Mouse (Mus musculus) brain, embryonic 14.5 days (tissue): ENCODE results near the gene Scimp. TPM values are rescaled to one million over a fixed set of nuclear protein-coding genes. Genes with fewer than 3 reads are reported as not detected.

Experiments used
- DNase-seq: peaks from one replicate; pipeline ENCODE4 v3.0.0-alpha.2; 2011; ENCODE audit warnings: low read depth
- CTCF ChIP-seq: fragments of 200-500 bp; IDR thresholded peaks from 2 replicates; pipeline ENCODE4 v1.5.1; 2012; ENCODE audit warnings: inconsistent platforms, mild to moderate bottlenecking, moderate library complexity, borderline replicate concordance; ENCODE audit not compliant: insufficient read depth, insufficient read length; ENCODE audit errors: extremely low read depth
- POLR2A ChIP-seq: fragments of 200-500 bp; IDR thresholded peaks from 2 replicates; pipeline ENCODE4 v1.6.1; 2012; ENCODE audit warnings: mild to moderate bottlenecking, inconsistent platforms, borderline replicate concordance; ENCODE audit not compliant: poor library complexity, insufficient read depth, insufficient read length, severe bottlenecking; ENCODE audit errors: extremely low read depth
- polyA plus RNA-seq: library from polyadenylated mRNA; depleted of rRNA; stranded (reverse); fragments of >200 nt; gene quantifications from 2 replicates; pipeline ENCODE4 v1.2.3, GENCODE M21; 2012

The Scimp gene
- polyA plus RNA-seq, 1 experiment, result not detected

DNA sequence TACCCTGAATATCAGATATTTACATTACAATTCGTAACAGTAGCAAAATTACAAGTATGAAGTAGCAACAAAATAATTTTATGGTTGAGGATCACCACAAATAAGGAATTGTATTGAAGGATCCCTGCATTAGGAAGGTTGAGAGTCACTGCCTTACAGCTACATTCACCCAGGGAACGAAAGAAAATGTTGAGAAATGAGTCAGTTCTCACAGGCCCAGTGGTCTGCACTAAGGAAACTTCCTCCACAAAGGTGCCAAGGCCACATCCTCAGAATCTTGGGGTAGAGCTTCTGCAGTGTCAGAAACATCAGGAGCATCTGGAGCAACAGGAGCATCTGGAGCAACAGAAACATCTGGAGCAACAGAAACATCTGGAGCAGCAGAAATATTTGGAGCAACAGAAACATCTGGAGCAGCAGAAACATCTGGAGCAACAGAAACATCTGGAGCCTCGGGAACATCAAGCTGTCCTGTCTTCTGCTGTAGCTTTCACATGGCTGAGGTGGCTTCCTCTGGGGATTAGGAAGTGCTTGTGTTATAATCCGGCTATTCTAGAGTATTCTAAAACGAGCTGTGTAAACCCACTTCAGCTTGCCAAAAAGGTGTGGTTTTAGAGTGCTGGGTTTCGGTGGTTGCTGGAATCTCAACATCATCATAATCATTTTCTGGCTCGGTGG, 21.4 kb downstream of the Scimp start:
- DNase-seq, result no peak
- no peak for TF ChIP-seq POLR2A

DNA sequence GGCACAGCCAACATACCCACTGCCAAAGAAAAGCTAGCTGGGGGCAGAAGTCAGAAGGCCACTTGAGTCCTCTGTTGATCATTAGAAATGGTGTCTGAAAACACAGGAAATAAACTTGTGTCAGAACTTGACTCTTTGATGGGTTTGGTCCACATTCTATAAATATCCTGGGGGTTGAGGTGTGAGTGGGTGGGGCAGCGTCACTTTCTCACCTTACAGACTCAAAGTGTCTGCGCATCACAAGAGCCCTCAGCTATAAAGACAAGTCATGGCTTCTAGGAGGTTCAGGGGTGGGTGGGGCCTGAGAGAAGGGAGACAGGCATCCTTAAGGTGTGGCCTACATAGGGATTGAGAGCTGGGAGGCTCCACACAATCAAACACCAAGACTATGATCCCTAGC, 22.0 kb downstream of the Scimp start:
- TF ChIP-seq CTCF (no peak), POLR2A (no peak)
- DNase-seq, result no peak

DNA sequence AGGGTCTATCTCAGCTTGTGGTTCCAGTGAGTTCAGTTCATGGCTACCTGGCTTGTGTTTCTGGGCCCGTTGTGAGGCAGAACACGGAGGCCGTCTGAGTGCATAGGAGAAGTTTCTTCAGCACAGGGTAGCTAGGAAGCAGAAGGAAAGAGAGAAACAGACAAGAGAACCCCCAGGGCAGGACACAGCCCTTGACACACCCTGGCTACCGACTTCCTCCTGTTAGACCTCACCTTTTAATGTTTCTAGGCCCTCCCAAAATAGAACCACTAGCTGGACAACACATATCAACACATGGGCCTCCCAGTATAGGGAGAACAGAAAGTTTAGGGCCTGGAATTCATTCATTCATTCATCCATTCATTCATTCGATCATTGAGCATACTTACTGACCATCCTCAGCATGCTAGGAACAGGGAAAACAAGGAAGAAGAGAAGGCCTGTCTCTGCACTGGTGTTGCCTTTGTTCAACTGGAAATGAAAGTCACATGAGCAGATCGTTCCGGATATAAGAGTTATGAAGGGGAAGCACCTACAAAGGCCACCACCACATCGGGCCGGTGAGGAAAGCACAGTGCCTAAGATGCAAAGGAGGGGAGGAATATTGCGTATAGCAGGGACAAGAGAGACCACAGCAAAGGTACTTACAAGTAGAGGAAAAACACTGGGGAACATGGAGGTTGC, 23.3 kb downstream of the Scimp start:
- TF ChIP-seq CTCF (no peak), POLR2A (no peak)
- no peak for DNase-seq

DNA sequence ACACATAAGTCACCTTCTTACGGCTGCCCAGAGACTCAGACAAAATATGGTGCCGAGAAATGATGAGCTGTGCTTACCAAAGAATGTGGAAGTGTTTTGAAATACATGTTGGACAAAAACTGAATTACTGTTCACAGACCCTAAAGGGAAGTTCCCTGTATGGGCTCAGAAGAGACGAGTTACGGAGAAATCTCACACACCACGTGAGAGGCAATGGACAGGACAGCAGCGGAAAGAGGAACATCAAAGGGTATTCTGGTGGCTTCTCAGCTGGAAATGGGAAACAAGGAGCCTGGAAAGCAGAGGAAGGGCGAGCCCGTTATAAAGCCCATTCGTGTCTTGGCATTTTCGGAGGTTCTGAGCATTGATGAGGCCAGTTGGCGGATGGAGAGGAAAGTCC, 25.3 kb downstream of the Scimp start:
- no peak for DNase-seq
- TF ChIP-seq CTCF (no peak), POLR2A (no peak)

DNA sequence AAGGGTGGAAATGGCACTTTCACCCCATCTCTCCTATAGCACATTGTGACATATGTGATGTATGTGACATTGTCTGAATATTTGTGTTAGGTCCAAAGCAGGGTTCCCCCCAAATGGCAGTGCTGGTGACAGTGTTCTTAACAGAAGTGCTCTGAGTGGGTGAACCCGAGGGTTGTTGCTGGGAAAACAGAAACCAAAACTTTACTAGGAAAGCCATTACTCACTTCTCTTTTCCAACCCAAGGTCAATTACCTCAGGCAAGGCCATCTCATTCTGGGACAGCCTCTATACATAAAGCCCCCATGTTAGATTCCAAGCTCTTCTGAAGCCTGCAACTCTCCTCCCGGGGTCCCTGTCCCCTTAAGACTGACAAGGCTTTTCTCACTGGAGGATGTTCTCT, 26.5 kb downstream of the Scimp start:
- no peak for TF ChIP-seq POLR2A
- TF ChIP-seq CTCF, result no peak
- DNase-seq, result no peak

DNA sequence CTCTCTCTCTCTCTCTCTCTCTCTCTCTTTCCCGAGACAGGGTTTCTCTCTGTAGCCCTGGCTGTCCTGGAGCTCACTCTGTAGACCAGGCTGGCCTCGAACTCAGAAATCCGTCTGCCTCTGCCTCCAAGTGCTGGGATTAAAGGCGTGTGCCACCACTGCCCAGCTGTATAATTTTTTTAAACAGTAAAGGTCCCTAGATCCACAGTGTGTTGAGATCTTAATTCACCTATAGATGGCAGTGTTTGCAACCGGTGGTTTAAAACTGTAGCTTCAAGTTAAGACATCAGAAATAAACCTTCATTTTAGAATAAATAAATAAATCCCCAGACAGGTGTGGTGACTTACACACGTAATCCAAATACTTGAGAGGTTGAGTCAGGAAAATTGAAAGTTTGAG, 34.3 kb downstream of the Scimp start:
- TF ChIP-seq CTCF, result 0 out of 2 replicates have a peak, but pooled peaks have one; percentile 4
- DNase-seq, result peak; percentile 55

DNA sequence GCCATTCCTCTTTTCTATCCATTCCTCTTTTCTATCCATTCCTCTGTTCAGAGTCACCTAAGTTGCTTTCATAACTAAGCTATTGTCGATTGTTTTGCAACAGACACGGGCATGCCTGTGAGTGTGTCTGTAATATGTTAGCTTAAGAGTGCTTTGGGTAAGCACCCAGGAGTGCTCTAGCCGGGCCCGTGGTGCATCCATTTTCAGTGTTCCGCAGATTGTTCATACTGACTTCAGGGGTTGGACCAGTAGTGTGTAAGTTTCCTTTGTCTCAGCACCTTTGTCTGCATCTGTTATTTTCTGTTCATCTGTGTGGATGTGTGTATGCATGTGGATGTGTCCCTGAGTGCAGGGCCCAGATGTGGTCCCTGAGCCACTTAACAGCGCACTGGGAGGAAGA, 34.8 kb downstream of the Scimp start:
- TF ChIP-seq POLR2A, result no peak
- TF ChIP-seq CTCF, result no peak

DNA sequence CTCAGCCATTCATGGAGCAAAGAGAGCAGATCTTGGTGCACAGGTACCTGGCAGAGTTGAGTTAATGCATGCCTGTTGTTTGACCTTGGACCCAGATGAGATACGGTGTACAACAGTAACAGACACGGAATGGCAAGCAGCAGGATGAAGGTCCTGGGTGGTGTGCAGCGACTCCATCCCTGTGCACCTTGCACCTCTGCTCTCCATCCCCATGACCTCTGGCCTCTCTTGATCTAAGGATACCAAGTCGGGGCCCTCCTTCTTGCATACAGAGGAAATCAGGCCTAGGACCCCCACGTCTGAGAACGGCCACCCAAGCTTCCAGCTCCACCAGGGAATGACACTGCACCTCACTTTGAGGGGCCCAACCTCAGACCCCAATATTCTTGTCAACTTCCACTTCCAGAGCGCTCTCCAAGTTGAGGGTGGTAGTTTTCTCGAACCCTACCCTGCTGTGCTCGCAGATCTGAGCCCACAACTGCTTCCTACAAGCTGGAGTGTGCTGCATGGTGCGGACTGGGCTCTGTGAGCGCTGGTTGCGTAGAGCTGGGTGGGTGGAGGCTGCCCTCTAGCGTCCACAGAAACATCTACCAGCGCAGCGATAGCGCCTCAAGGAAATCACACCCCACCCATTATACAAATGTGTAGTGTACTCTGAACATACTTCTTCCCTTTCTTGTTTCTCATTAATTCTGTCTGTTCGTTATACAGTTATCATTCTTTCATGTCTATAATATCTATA, 35.4 kb downstream of the Scimp start:
- DNase-seq, result peak; percentile 86
- TF ChIP-seq POLR2A (no peak), CTCF (peak; percentile 94)

More for the DNA sequence above, 34.8 kb downstream of the Scimp start:
- DNase-seq, result no peak

DNA sequence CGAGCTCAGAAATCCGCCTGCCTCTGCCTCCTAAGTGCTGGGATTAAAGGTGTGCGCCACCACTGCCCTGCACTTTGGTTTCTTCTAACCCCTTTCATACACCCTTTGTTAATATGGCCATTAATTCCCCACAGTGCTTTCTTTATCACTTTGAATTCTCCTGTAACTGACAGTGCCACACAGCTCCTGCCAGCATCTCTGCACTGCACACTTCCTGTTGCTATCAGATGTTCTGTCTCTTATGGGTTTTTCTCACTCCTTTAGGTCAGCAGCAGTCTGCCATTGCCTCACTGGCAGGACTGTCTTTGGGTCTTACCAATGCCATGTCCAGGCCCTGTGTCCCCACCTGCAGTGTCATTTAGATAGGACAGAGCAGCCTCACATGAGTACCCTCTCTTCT, 41.6 kb downstream of the Scimp start:
- no peak for DNase-seq

DNA sequence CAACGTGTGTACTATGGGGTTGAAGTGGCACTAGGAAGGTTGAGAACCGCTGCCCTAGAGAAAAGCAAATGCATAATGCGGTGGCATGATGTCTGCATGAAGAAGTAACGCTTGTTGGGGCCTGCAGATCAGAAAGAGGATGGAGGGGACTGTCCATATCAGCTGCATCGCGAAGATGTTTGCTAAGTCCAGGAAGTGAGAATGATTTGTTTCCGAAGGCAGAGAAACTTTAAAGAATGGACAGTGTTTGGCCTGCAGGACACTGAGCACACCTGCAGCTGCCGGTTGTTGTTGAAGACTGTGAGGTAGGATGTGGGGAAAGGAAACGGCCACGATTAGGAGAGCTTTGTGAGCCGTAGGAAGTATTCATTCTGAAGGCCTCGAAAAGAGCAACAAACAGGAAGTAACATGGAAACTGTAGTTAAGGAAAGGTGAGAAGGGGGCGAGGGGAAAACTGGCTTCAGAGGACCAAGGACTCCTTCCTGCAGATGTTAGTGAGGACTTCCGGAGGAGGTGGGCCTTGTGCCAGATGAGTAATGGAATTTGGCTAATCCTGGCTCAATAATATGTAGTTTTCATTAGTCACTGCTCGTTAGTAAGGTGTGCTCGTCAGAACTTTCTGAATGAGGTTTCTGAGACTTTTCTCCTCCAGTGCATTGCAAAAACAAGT, 46.5 kb downstream of the Scimp start:
- TF ChIP-seq CTCF (no peak), POLR2A (no peak)
- no peak for DNase-seq

More for the DNA sequence above, 41.6 kb downstream of the Scimp start:
- TF ChIP-seq CTCF (no peak), POLR2A (no peak)

DNA sequence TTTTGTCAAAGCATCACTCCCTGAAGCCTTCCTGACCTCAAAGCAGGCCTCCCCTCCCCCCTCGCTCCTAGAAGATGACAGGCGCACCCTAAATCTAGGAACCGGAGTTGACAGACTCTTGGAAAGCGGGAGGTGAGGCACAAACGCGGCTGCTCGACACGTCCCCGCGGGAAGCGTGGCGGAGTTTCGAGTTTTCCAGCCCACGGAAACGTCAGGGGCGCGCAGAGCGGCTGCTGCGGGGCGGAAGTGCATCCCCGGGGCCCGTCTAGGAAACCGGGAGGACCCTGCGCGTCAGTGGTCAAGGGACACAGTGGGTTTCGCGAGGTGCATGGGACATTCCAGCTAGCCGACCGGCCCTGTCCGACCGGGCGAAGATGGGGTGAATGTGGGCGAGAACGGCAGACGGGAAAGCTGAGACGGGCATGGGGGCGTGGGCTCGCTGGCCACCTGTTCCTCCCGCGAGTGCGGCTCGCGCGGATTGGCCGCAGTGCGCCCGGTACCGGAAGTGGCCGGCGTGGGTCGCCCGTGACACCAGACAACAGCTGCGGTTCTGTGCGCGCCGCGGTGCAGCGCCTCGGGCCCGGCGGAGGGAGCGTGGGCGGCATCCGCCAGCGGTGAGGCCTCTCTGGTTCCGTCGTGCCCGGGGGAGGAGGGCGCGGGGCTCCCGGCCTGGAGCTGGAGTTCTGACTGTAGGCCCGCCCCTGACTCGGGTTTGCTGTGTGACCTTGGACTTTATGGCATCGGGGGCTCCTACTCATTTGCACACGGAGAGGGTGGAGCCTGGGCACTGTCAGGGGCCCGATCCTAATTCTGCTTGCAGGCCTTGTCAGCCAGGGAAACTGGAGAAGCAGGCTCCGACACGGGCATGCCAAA, 48.2 kb downstream of the Scimp start, which contains the start of gene Zfp3:
Gene Zfp3 (plus strand): TSS at position 274 of the 873 bp plus-strand sequence.
- peak; percentile 79; the same call in 1 of the 2 replicates for TF ChIP-seq POLR2A
- TF ChIP-seq CTCF, result no peak
- peak; percentile 85 for DNase-seq

DNA sequence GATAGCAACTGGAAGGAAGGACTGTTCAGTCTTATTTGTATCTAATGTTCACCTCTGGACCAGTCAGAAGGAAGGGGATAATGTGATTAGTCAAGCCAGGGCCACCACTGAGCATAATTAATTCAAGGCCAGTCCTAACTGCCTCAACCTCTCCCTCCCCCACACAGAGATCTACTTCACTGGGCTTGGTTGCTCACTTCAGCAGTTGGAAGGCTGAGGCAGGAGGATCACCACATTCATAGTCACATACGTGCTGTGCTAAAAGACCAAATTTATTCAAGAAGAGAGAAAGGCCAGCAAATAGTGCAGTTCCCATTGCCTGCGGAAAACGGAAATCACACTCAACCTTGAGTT, 48.8 kb downstream of the Scimp start:
- TF ChIP-seq POLR2A (no peak), CTCF (no peak)
- DNase-seq, result no peak
